In genomic region chr2:51273300-51273699, GRCm38 (mm10) we compare ENCODE assay signal across 19 mouse cellular contexts.
"Had no signal": no experiment of that assay in that cellular context is flagged by ENCODE, and none has a peak within 500 bp of the region (broad histone marks: within the 10 kb centered on the region; RNA-seq: fewer than 3 reads in every experiment).

No protein-coding gene starts in this region.

- H3K27me3 ChIP-seq: limb, embryonic 15.5 days; megakaryocyte, embryonic 14.5 days; midbrain, embryonic 13.5 days had no signal

- H3K36me3 ChIP-seq: limb, embryonic 15.5 days; midbrain, embryonic 10.5 days; midbrain, embryonic 13.5 days had no signal

- H3K4me1 ChIP-seq: megakaryocyte, embryonic 14.5 days; midbrain, embryonic 10.5 days had no signal

- H3K27ac ChIP-seq: layer of hippocampus, adult 2 months; limb, embryonic 15.5 days; liver, embryonic 14.5 days; macrophage; midbrain, embryonic 10.5 days; midbrain, embryonic 13.5 days had no signal

- DNase-seq: kidney, adult 11 months; kidney, adult 8-10 months; kidney, postnatal 25 days; layer of hippocampus, adult 9-11 months; liver, postnatal 0 days; lung, embryonic 14.5 days; thymus, adult 2 months; thymus, postnatal 25 days had no signal

- H3K4me2 ChIP-seq: limb, embryonic 15.5 days; liver, embryonic 11.5 days; lung, embryonic 14.5 days; midbrain, embryonic 13.5 days had no signal

- ATAC-seq: liver, postnatal 0 days; lung, postnatal 0 days; midbrain, embryonic 13.5 days; midbrain, embryonic 16.5 days had no signal

- H3K9ac ChIP-seq: limb, embryonic 15.5 days; liver, embryonic 14.5 days; liver, postnatal 0 days; lung, embryonic 14.5 days; midbrain, embryonic 13.5 days had no signal

- H3K4me3 ChIP-seq: layer of hippocampus, adult 2 months; limb, embryonic 15.5 days; megakaryocyte, embryonic 14.5 days; midbrain, embryonic 10.5 days; midbrain, embryonic 13.5 days; myocyte had no signal

- H3K9me3 ChIP-seq: limb, embryonic 15.5 days; megakaryocyte, embryonic 14.5 days; midbrain, embryonic 10.5 days; midbrain, embryonic 13.5 days had no signal
